Mouse (Mus musculus): Measurements from ENCODE around the gene Rnf138rt1. TPM values are rescaled to one million over a fixed set of nuclear protein-coding genes. Genes with fewer than 3 reads are reported as not detected.

The Rnf138rt1 gene
- not detected in 2 replicates for total RNA-seq (2012; rRNA removed)
- not detected for polyA plus RNA-seq (2012; ENCODE audit: insufficient read depth in 1 of 2, insufficient read length in 2 of 2, low read depth in 1 of 2, low replicate concordance in 2 of 2, missing spikeins in 1 of 2)

- H3K4me1 ChIP-seq (ENCODE audit: control insufficient read depth in 1 of 2, insufficient read depth in 2 of 2, low read length in 2 of 2) = no peaks in the 10 kb centered on the region
- H3K79me2 ChIP-seq (ENCODE audit: control insufficient read depth, insufficient read depth, low read length, poor library complexity) = no peaks in the 10 kb centered on the region
- DNase-seq (ENCODE audit: low read depth, low spot score) = no peak
- H3K27me3 ChIP-seq (ENCODE audit: control insufficient read depth in 1 of 2, insufficient read depth in 2 of 2, low read length in 2 of 2) = peaks cover 0 to 3% of the 10 kb centered on the region in 2 experiments; a peak in 2 of 4 replicates
- no peak within 1 kb of the TSS for H3K27ac ChIP-seq (ENCODE audit: control insufficient read depth, low read depth, low read length)
- no peak within 1 kb of the TSS for H3K9ac ChIP-seq (ENCODE audit: control insufficient read depth, low read depth, low read length, poor library complexity, severe bottlenecking)
- no peak within 1 kb of the TSS for H3K4me3 ChIP-seq (ENCODE audit: control insufficient read depth in 1 of 2, insufficient read depth in 1 of 2, low read depth in 2 of 2, low read length in 2 of 2)
- no peaks in the 10 kb centered on the region for H3K9me3 ChIP-seq (replicated peaks; ENCODE audit: insufficient read depth, low read length)
- no peaks in the 10 kb centered on the region for H3K36me3 ChIP-seq (ENCODE audit: control insufficient read depth in 1 of 2, insufficient read depth in 2 of 2, low read length in 2 of 2)
- TF ChIP-seq ZNF384 (IDR thresholded peaks at IDR 0.05; ENCODE audit: low read depth, low read length) (no peak), TBP (IDR thresholded peaks at IDR 0.05; ENCODE audit: low read depth, low read length) (no peak), GABPA (IDR thresholded peaks at IDR 0.05; ENCODE audit: low read depth, low read length) (no peak), ZKSCAN1 (IDR thresholded peaks at IDR 0.05; ENCODE audit: low read depth, low read length) (no peak), CHD1 (IDR thresholded peaks at IDR 0.05; ENCODE audit: low read depth, low read length) (no peak), MAX (IDR thresholded peaks at IDR 0.05; ENCODE audit: low read length) (no peak), MEF2A (IDR thresholded peaks at IDR 0.05; ENCODE audit: extremely low read depth, insufficient replicate concordance, low read depth, low read length, poor library complexity, severe bottlenecking) (no peak), MAZ (IDR thresholded peaks at IDR 0.05; ENCODE audit: low read depth, low read length) (no peak), EP300 (IDR thresholded peaks at IDR 0.05; ENCODE audit: low read depth in 1 of 2, low read length in 2 of 2) (no peak), MAFK (IDR thresholded peaks at IDR 0.05; ENCODE audit: borderline replicate concordance, low read depth, low read length) (no peak), SMC3 (IDR thresholded peaks at IDR 0.05; ENCODE audit: low read depth, low read length) (no peak), RAD21 (IDR thresholded peaks at IDR 0.05; ENCODE audit: low read depth, low read length) (no peak), KAT2A (conservative IDR thresholded peaks at IDR 0.05; ENCODE audit: low read depth, low read length) (no peak), ZMIZ1 (IDR thresholded peaks at IDR 0.05; ENCODE audit: low read depth, low read length) (no peak), POLR2AphosphoS5 (IDR thresholded peaks at IDR 0.05; ENCODE audit: borderline replicate concordance, low read depth, low read length) (no peak), BHLHE40 (IDR thresholded peaks at IDR 0.05; ENCODE audit: borderline replicate concordance, low read depth, low read length) (no peak), CHD2 (IDR thresholded peaks at IDR 0.05; ENCODE audit: low read length) (no peak), GATA1 (IDR thresholded peaks at IDR 0.05; ENCODE audit: low read depth, low read length) (no peak)
These were observed at the start of gene Rnf138rt1 for GRCm38 (mm10) chrX:163760617-163761434. TSS of gene Rnf138rt1 (minus strand) at chrX:163761329.

GRCm38 (mm10) chrX:163807270-163807669, 46.1 kb upstream of the Rnf138rt1 start:
- H3K27ac ChIP-seq (ENCODE audit: control insufficient read depth, low read depth, low read length) = no peak overlapping the region
- H3K9me3 ChIP-seq (replicated peaks; ENCODE audit: insufficient read depth, low read length) = no peaks in the 10 kb centered on the region
- no peaks in the 10 kb centered on the region for H3K4me1 ChIP-seq (ENCODE audit: control insufficient read depth in 1 of 2, insufficient read depth in 2 of 2, low read length in 2 of 2)
- DNase-seq (ENCODE audit: low read depth, low spot score) = no peak
- no peaks in the 10 kb centered on the region for H3K36me3 ChIP-seq (ENCODE audit: control insufficient read depth in 1 of 2, insufficient read depth in 2 of 2, low read length in 2 of 2)
- H3K4me3 ChIP-seq (ENCODE audit: control insufficient read depth in 1 of 2, insufficient read depth in 1 of 2, low read depth in 2 of 2, low read length in 2 of 2) = no peak overlapping the region
- no peaks in the 10 kb centered on the region; a peak in 1 of 4 replicates for H3K27me3 ChIP-seq (ENCODE audit: control insufficient read depth in 1 of 2, insufficient read depth in 2 of 2, low read length in 2 of 2)
- no peaks in the 10 kb centered on the region for H3K79me2 ChIP-seq (ENCODE audit: control insufficient read depth, insufficient read depth, low read length, poor library complexity)
- no peak overlapping the region for H3K9ac ChIP-seq (ENCODE audit: control insufficient read depth, low read depth, low read length, poor library complexity, severe bottlenecking)
- TF ChIP-seq GATA1 (IDR thresholded peaks at IDR 0.05; ENCODE audit: low read depth, low read length) (no peak), E2F4 (IDR thresholded peaks at IDR 0.05; ENCODE audit: borderline replicate concordance, low read depth, low read length) (no peak), TAL1 (IDR thresholded peaks at IDR 0.05; ENCODE audit: low read length) (no peak), TBP (IDR thresholded peaks at IDR 0.05; ENCODE audit: low read depth, low read length) (no peak), POLR2AphosphoS5 (IDR thresholded peaks at IDR 0.05; ENCODE audit: borderline replicate concordance, low read depth, low read length) (no peak), ETS1 (IDR thresholded peaks at IDR 0.05; ENCODE audit: low read depth, low read length) (no peak), SMC3 (IDR thresholded peaks at IDR 0.05; ENCODE audit: low read depth, low read length) (no peak), CTCF (IDR thresholded peaks at IDR 0.05 in 2 of 3, conservative IDR thresholded peaks at IDR 0.05 in 1 of 3; ENCODE audit: control insufficient read depth in 1 of 3, insufficient read depth in 1 of 3, low read depth in 2 of 3, low read length in 3 of 3, poor library complexity in 1 of 3, severe bottlenecking in 1 of 3) (no peak), HCFC1 (IDR thresholded peaks at IDR 0.05; ENCODE audit: low read depth, low read length) (no peak), ZMIZ1 (IDR thresholded peaks at IDR 0.05; ENCODE audit: low read depth, low read length) (no peak), MAFK (IDR thresholded peaks at IDR 0.05; ENCODE audit: borderline replicate concordance, low read depth, low read length) (no peak), ELF1 (IDR thresholded peaks at IDR 0.05; ENCODE audit: low read depth, low read length) (no peak), RAD21 (IDR thresholded peaks at IDR 0.05; ENCODE audit: low read depth, low read length) (no peak), USF1 (IDR thresholded peaks at IDR 0.05; ENCODE audit: low read depth, low read length) (no peak), KAT2A (conservative IDR thresholded peaks at IDR 0.05; ENCODE audit: low read depth, low read length) (no peak)
